Mouse (Mus musculus) right cerebral cortex, postnatal 10 days (tissue): ENCODE results near the gene Chm.
"Not testable (repeated sequence)": the region's sequence is repeated elsewhere in the genome, so short reads cannot be mapped to it uniquely, and the experiment has no call there.

Experiments
- DNase-seq, 2 experiments: peaks; one replicate each; pipeline ENCODE4 v3.0.0; 2021; ENCODE audit warnings: low spot score in 2 of 2

The Chm gene

GRCm38 (mm10) chrX:113185230-113185985 is at the start of gene Chm:
Chm (minus strand) TSS chrX:113185517.
- peak; percentile 53 to 65 for DNase-seq

- no peak for DNase-seq
Measured at GRCm38 (mm10) chrX:113193901-113194300, 8.6 kb upstream of the Chm start.

GRCm38 (mm10) chrX:113184569-113185229 is 618 bp downstream of the Chm start:
- DNase-seq, result no peak

- not testable (repeated sequence) for DNase-seq
Measured at GRCm38 (mm10) chrX:113180856-113181255, 4.5 kb downstream of the Chm start.

GRCm38 (mm10) chrX:113172766-113173165 is 12.6 kb downstream of the Chm start:
- DNase-seq, result no peak

GRCm38 (mm10) chrX:113172271-113172670 is 13.0 kb downstream of the Chm start:
- DNase-seq, result no peak

GRCm38 (mm10) chrX:113160268-113160860 is 25.0 kb downstream of the Chm start:
- DNase-seq, result no peak

GRCm38 (mm10) chrX:113084171-113084570 is 101.1 kb downstream of the Chm start:
- DNase-seq, result no peak

- no peak for DNase-seq
Measured at GRCm38 (mm10) chrX:113076053-113076452, 109.3 kb downstream of the Chm start.

- no peak for DNase-seq
Measured at GRCm38 (mm10) chrX:113074823-113075222, 110.5 kb downstream of the Chm start.

- DNase-seq, result no peak
Measured at GRCm38 (mm10) chrX:113003621-113004020, 181.7 kb downstream of the Chm start.

GRCm38 (mm10) chrX:113002192-113002591 is 183.1 kb downstream of the Chm start:
- DNase-seq, result no peak
